Mouse (Mus musculus) CH12.LX (cell line): Measurements from ENCODE around the gene Plaur. TPM values are rescaled to one million over a fixed set of nuclear protein-coding genes. Genes with fewer than 3 reads are reported as not detected.

Source experiments
- DNase-seq: peaks from one replicate; pipeline ENCODE4 v3.0.0-alpha.2; 2013; ENCODE audit errors: extremely low read depth
- H3K27ac ChIP-seq: 2 replicates; pipeline ENCODE4 v1.5.1; 2012; ENCODE audit warnings: low read depth, mild to moderate bottlenecking, control low read depth, moderate library complexity; ENCODE audit not compliant: insufficient read depth
- H3K27me3 ChIP-seq: replicated peaks from 2 replicates; pipeline ENCODE3; 2012; ENCODE audit warnings: inconsistent platforms
- H3K36me3 ChIP-seq, 2 experiments: replicated peaks in 1 of 2; 2 replicates each; pipeline versions ENCODE3 to v1.6.1; 2012; ENCODE audit warnings: inconsistent platforms in 1 of 2, low read length in 1 of 2, mild to moderate bottlenecking in 1 of 2, mixed read lengths in 1 of 2, moderate library complexity in 1 of 2; ENCODE audit not compliant: control insufficient read depth in 1 of 2, insufficient read depth in 1 of 2
- H3K4me1 ChIP-seq, 2 experiments: 2 replicates each; pipeline ENCODE4 v1.6.1; 2012; ENCODE audit warnings: inconsistent platforms in 1 of 2, moderate library complexity in 1 of 2; ENCODE audit not compliant: insufficient read depth in 2 of 2, control insufficient read depth in 1 of 2
- H3K4me2 ChIP-seq: 2 replicates; pipeline ENCODE4 v1.6.1; 2012; ENCODE audit warnings: low read depth, mild to moderate bottlenecking, control low read depth; ENCODE audit not compliant: poor library complexity, insufficient read depth, severe bottlenecking
- H3K4me3 ChIP-seq, 3 experiments: fragments of 150-350 bp in 1 of 3; sonication (generic) in 1 of 3; replicated peaks in 1 of 3; 2 replicates each; pipeline versions ENCODE3 to v1.5.1; 2011 to 2012; ENCODE audit warnings: low read depth in 2 of 3, low read length in 2 of 3, mild to moderate bottlenecking in 2 of 3, moderate library complexity in 2 of 3, control low read depth in 1 of 3, improper control_type of control experiment in 1 of 3, inconsistent platforms in 1 of 3, mixed read lengths in 1 of 3; ENCODE audit not compliant: poor library complexity in 1 of 3
- H3K79me2 ChIP-seq: replicated peaks from 2 replicates; pipeline ENCODE4 v1.6.1; 2012; ENCODE audit warnings: mild to moderate bottlenecking, moderate library complexity; ENCODE audit not compliant: control insufficient read depth, poor library complexity, insufficient read depth, severe bottlenecking; ENCODE audit errors: extremely low read depth
- H3K9ac ChIP-seq: 2 replicates; pipeline ENCODE4 v1.6.1; 2012; ENCODE audit warnings: low read depth, mild to moderate bottlenecking, control low read depth, moderate library complexity; ENCODE audit not compliant: insufficient read depth
- H3K9me3 ChIP-seq: replicated peaks from 2 replicates; pipeline ENCODE3; 2012; ENCODE audit warnings: low read length, inconsistent platforms, mixed read lengths
- CHD1 ChIP-seq: IDR thresholded peaks from 2 replicates; pipeline ENCODE4 v1.6.1; 2012; ENCODE audit warnings: low read depth, low read length, improper control_type of control experiment, inconsistent platforms
- CHD2 ChIP-seq: IDR thresholded peaks from 2 replicates; pipeline ENCODE4 v1.6.1; 2011; ENCODE audit warnings: low read length, improper control_type of control experiment
- E2F4 ChIP-seq: IDR thresholded peaks from 2 replicates; pipeline ENCODE4 v1.6.1; 2011; ENCODE audit warnings: low read depth, low read length, improper control_type of control experiment; ENCODE audit not compliant: insufficient replicate concordance
- EP300 ChIP-seq: IDR thresholded peaks from 2 replicates; pipeline ENCODE4 v1.6.1; 2011; ENCODE audit warnings: low read length, improper control_type of control experiment
- HCFC1 ChIP-seq: IDR thresholded peaks from 2 replicates; pipeline ENCODE4 v1.6.1; 2012; ENCODE audit warnings: low read depth, mild to moderate bottlenecking, inconsistent platforms, low read length, improper control_type of control experiment
- JUN ChIP-seq: IDR thresholded peaks from 2 replicates; pipeline ENCODE4 v1.6.1; 2011; ENCODE audit warnings: low read depth, mild to moderate bottlenecking, low read length, improper control_type of control experiment, moderate library complexity; ENCODE audit not compliant: insufficient read depth
- JUND ChIP-seq: conservative IDR thresholded peaks from 2 replicates; pipeline ENCODE4 v1.6.1; 2011; ENCODE audit warnings: low read depth, low read length, improper control_type of control experiment
- KAT2A ChIP-seq: IDR thresholded peaks from 2 replicates; pipeline ENCODE4 v1.6.1; 2012; ENCODE audit warnings: low read length, improper control_type of control experiment, inconsistent platforms; ENCODE audit not compliant: insufficient replicate concordance
- MAX ChIP-seq: IDR thresholded peaks from 2 replicates; pipeline ENCODE4 v1.6.1; 2011; ENCODE audit warnings: low read length, improper control_type of control experiment
- MEF2A ChIP-seq: IDR thresholded peaks from 2 replicates; pipeline ENCODE4 v1.6.1; 2014; ENCODE audit warnings: low read depth, mild to moderate bottlenecking, inconsistent platforms, low read length, improper control_type of control experiment, borderline replicate concordance
- MYC ChIP-seq: IDR thresholded peaks from 2 replicates; pipeline ENCODE4 v1.6.1; 2011; ENCODE audit warnings: low read depth, mild to moderate bottlenecking, improper control_type of control experiment, low read length
- NELFE ChIP-seq: IDR thresholded peaks from 2 replicates; pipeline ENCODE4 v1.6.1; 2011; ENCODE audit warnings: low read depth, low read length, improper control_type of control experiment
- NRF1 ChIP-seq: IDR thresholded peaks from 2 replicates; pipeline ENCODE4 v1.6.1; 2014; ENCODE audit warnings: low read depth, mild to moderate bottlenecking, inconsistent platforms, low read length, improper control_type of control experiment, moderate library complexity
- RAD21 ChIP-seq: IDR thresholded peaks from 2 replicates; pipeline ENCODE4 v1.6.1; 2011; ENCODE audit warnings: low read depth, mild to moderate bottlenecking, low read length, improper control_type of control experiment, moderate library complexity
- RCOR1 ChIP-seq: conservative IDR thresholded peaks from 2 replicates; pipeline ENCODE4 v1.6.1; 2012; ENCODE audit warnings: low read depth, mild to moderate bottlenecking, inconsistent platforms, low read length, improper control_type of control experiment
- SMC3 ChIP-seq: IDR thresholded peaks from 2 replicates; pipeline ENCODE4 v1.6.1; 2011; ENCODE audit warnings: low read depth, low read length, improper control_type of control experiment
- TBP ChIP-seq: conservative IDR thresholded peaks from 2 replicates; pipeline ENCODE4 v1.6.1; 2011; ENCODE audit warnings: low read depth, low read length, improper control_type of control experiment
- TCF12 ChIP-seq: IDR thresholded peaks from 2 replicates; pipeline ENCODE4 v1.6.1; 2014; ENCODE audit warnings: low read depth, mild to moderate bottlenecking, inconsistent platforms, low read length, improper control_type of control experiment
- UBTF ChIP-seq: IDR thresholded peaks from 2 replicates; pipeline ENCODE4 v1.6.1; 2012; ENCODE audit warnings: low read depth, mild to moderate bottlenecking, inconsistent platforms, low read length, improper control_type of control experiment, moderate library complexity
- USF2 ChIP-seq: conservative IDR thresholded peaks from 2 replicates; pipeline ENCODE4 v1.6.1; 2011; ENCODE audit warnings: low read depth, low read length, improper control_type of control experiment
- ZMIZ1 ChIP-seq: IDR thresholded peaks from 2 replicates; pipeline ENCODE4 v1.6.1; 2012; ENCODE audit warnings: low read depth, mild to moderate bottlenecking, inconsistent platforms, low read length, improper control_type of control experiment
- dilution Hi-C: fragments of 300-500 bp; cut with MboI; formaldehyde crosslinking; loops from 2 replicates; pipeline ENCODE4 v1.14.3; 2020; ENCODE audit warnings: low sequenced_read_pairs; ENCODE audit not compliant: extremely low pct_unique_long_range_greater_than_20kb, extremely low pct_ligation_motif_present
- in situ Hi-C: fragments of 300-500 bp; cut with MboI; formaldehyde crosslinking; loops from 3 replicates; pipeline ENCODE4 v1.14.3; 2019; ENCODE audit warnings: low sequenced_read_pairs, low pct_ligation_motif_present, low pct_unique_long_range_greater_than_20kb, mixed read lengths
- polyA plus RNA-seq: library from polyadenylated mRNA; unstranded; fragments of >175 nt; gene quantifications from 2 replicates; pipeline ENCODE4 v1.2.1, GENCODE M21; 2012; ENCODE audit warnings: low read depth; ENCODE audit not compliant: insufficient read length
- total RNA-seq, 2 experiments: library from RNA; depleted of rRNA; stranded (reverse); fragments of 300-350 nt in 1 of 2; fragments of >200 nt in 1 of 2; gene quantifications; 2 replicates each; pipeline ENCODE4 v1.2.3; 2012 to 2014

Plaur gene
- total and polyA plus RNA-seq, 3 experiments: 0.13 to 0.72 (median 0.26) TPM

- TF ChIP-seq CHD1 (no peak), MEF2A (no peak), KAT2A (no peak), CHD2 (no peak), UBTF (no peak)
- Histone ChIP-seq H3K4me1 (peaks cover 0 to 8% of the 10 kb centered on the region in 2 experiments; a peak in 1 of 4 replicates), H3K27me3 (no peaks in the 10 kb centered on the region), H3K4me3 (no peak overlapping the region), H3K36me3 (peaks cover 25 to 78% of the 10 kb centered on the region in 2 experiments), H3K9ac (no peak overlapping the region), H3K4me2 (no peak overlapping the region), H3K27ac (no peak overlapping the region), H3K79me2 (no peaks in the 10 kb centered on the region), H3K9me3 (peaks cover 5% of the 10 kb centered on the region)
- in situ Hi-C loops (no loop called here), dilution Hi-C loops (no loop called here)
- DNase-seq: no peak
Observed at GRCm38 (mm10) chr7:24415261-24415660, 47.0 kb upstream of the Plaur start.

GRCm38 (mm10) chr7:24419579-24419978 is 42.7 kb upstream of the Plaur start:
- no peaks in the 10 kb centered on the region for H3K9me3 ChIP-seq
- no peak overlapping the region for H3K27ac ChIP-seq
- no peaks in the 10 kb centered on the region for H3K79me2 ChIP-seq
- H3K36me3 ChIP-seq: peaks cover 32 to 90% of the 10 kb centered on the region in 2 experiments
- TF ChIP-seq RAD21 (no peak), KAT2A (no peak)
- H3K4me1 ChIP-seq: no peaks in the 10 kb centered on the region
- dilution Hi-C loops (no loop called here), in situ Hi-C loops (no loop called here)
- no peak for DNase-seq
- no peak overlapping the region for H3K4me3 ChIP-seq
- H3K9ac ChIP-seq: no peak overlapping the region
- H3K27me3 ChIP-seq: no peaks in the 10 kb centered on the region
- no peak overlapping the region for H3K4me2 ChIP-seq

GRCm38 (mm10) chr7:24421648-24422047 is 40.6 kb upstream of the Plaur start:
- TF ChIP-seq SMC3 (no peak), USF2 (no peak), NRF1 (no peak), ZMIZ1 (no peak), JUN (no peak), E2F4 (no peak), MAX (no peak), HCFC1 (no peak), TCF12 (no peak), MYC (no peak), NELFE (no peak), RAD21 (no peak), JUND (no peak), TBP (no peak), EP300 (no peak), RCOR1 (no peak)
- H3K27ac ChIP-seq: no peak overlapping the region
- dilution Hi-C loops: no loop called here
- H3K4me1 ChIP-seq: no peaks in the 10 kb centered on the region
- H3K9me3 ChIP-seq: no peaks in the 10 kb centered on the region
- no peak overlapping the region for H3K9ac ChIP-seq
- no peak overlapping the region for H3K4me2 ChIP-seq
- H3K27me3 ChIP-seq: no peaks in the 10 kb centered on the region
- peaks cover 27 to 72% of the 10 kb centered on the region in 2 experiments for H3K36me3 ChIP-seq
- no peak overlapping the region for H3K4me3 ChIP-seq
- in situ Hi-C loops: no loop called here
- DNase-seq: no peak
- no peaks in the 10 kb centered on the region for H3K79me2 ChIP-seq
